In the genomic region with DNA sequence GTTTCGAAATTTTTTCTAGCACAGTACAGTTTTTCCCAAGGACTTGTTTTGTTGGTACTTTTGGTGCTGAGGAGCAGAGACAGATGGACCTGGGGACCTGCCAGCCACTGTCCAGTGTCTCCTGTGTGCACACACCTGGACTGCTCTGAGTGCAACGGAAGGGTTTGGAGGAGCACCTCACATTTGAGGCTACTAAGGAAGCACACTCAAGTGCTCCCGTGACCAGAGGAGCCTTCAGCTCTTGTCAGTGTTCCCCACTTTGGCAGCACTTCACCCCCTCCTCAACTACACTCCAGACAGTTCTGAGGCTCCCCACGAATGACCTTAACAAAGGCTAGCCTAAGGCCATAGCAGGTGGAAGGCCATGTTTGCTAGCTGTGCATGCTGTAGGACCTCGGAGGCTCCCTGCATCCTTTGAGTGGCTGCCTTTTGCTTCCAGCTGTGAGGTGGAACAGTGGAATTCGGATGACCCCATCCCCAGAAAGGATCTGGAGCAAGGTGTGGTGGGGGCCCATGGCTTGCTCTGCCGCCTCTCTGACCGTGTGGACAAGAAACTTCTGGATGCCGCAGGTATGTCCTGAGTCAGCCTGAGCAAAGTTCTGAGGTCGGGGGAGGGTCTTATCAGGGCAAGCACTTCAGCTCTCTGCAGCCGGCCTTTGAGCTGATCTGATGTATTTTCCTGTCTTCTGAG, we compare ENCODE assay signal across 9 mouse cellular contexts. TPM values are rescaled to one million over a fixed set of nuclear protein-coding genes. Genes with fewer than 3 reads are reported as not detected.
DNase-seq lines count a peak whose midpoint lies in the region; ATAC-seq and TF ChIP-seq lines count a peak whose summit lies in the region.
"Had no signal": no experiment of that assay in that cellular context is flagged by ENCODE, and none has a peak within 500 bp of the region (broad histone marks: within the 10 kb centered on the region; RNA-seq: fewer than 3 reads in every experiment).

No protein-coding gene starts in this region.

- no peaks in the 10 kb centered on the region for H3K27me3 ChIP-seq in heart, embryonic 11.5 days (ENCODE audit: control insufficient read depth, insufficient read depth, low read length)
- H3K27me3 ChIP-seq in heart, adult 2 months (ENCODE audit: control insufficient read depth, insufficient read depth, low read length) = no peaks in the 10 kb centered on the region
- H3K27me3 ChIP-seq in E14TG2a.4 (ENCODE audit: insufficient read depth, low read length) = no peaks in the 10 kb centered on the region
- no peaks in the 10 kb centered on the region for H3K27me3 ChIP-seq in forebrain, embryonic 13.5 days
- H3K27me3 ChIP-seq in limb, embryonic 13.5 days = no peaks in the 10 kb centered on the region

- H3K4me1 ChIP-seq in heart, embryonic 11.5 days (ENCODE audit: control insufficient read depth, insufficient read depth, low read length) = peaks cover 22% of the 10 kb centered on the region
- H3K4me1 ChIP-seq in heart, adult 2 months (ENCODE audit: control insufficient read depth, insufficient read depth, low read length) = peaks cover 7% of the 10 kb centered on the region
- H3K4me1 ChIP-seq in E14TG2a.4 (replicated peaks; ENCODE audit: low read depth, low read length) = peaks cover 59% of the 10 kb centered on the region
- H3K4me1 ChIP-seq in forebrain, embryonic 13.5 days = peaks cover 27% of the 10 kb centered on the region
- peaks cover 41% of the 10 kb centered on the region for H3K4me1 ChIP-seq in limb, embryonic 13.5 days

- no peaks in the 10 kb centered on the region for H3K79me2 ChIP-seq in heart, adult 2 months (replicated peaks; ENCODE audit: control insufficient read depth, insufficient read depth, low read length)

- no peak for DNase-seq in heart, adult 2 months
- DNase-seq in natural killer cell, adult 2 months (ENCODE audit: low spot score in 2 of 2) = no peak
- DNase-seq in lung, postnatal 25 days (ENCODE audit: low spot score) = no peak
- DNase-seq: spleen, adult 18-20 months had no signal

- no peak for TF ChIP-seq CTCF in heart, adult 2 months (IDR thresholded peaks at IDR 0.05)
- no peak for TF ChIP-seq CTCF in E14TG2a.4 (conservative IDR thresholded peaks at IDR 0.05; ENCODE audit: low read length)

- no peak for TF ChIP-seq POLR2A in heart, adult 2 months (IDR thresholded peaks at IDR 0.05; ENCODE audit: insufficient read depth, low read depth, low read length)

- peaks cover 6% of the 10 kb centered on the region; the same call in 1 of the 2 replicates for H3K36me3 ChIP-seq in heart, embryonic 11.5 days (ENCODE audit: control insufficient read depth, insufficient read depth, low read length)
- no peaks in the 10 kb centered on the region for H3K36me3 ChIP-seq in heart, adult 2 months (ENCODE audit: control insufficient read depth, insufficient read depth, low read length)
- H3K36me3 ChIP-seq in E14TG2a.4 (ENCODE audit: insufficient read depth, low read length) = peaks cover 51% of the 10 kb centered on the region
- peaks cover 13% of the 10 kb centered on the region; the same call in 1 of the 2 replicates for H3K36me3 ChIP-seq in forebrain, embryonic 13.5 days (ENCODE audit: poor library complexity, severe bottlenecking)
- peaks cover 40% of the 10 kb centered on the region for H3K36me3 ChIP-seq in limb, embryonic 13.5 days

- H3K27ac ChIP-seq in heart, embryonic 11.5 days (ENCODE audit: low read depth, low read length) = no peak overlapping the region
- H3K27ac ChIP-seq in heart, adult 2 months = no peak overlapping the region
- no peak overlapping the region for H3K27ac ChIP-seq in forebrain, embryonic 13.5 days
- H3K27ac ChIP-seq in limb, embryonic 13.5 days = no peak overlapping the region

- peak overlapping the region; percentile 46 for H3K9ac ChIP-seq in heart, embryonic 11.5 days (ENCODE audit: low read depth, low read length)
- no peak overlapping the region for H3K9ac ChIP-seq in heart, adult 2 months (ENCODE audit: low read depth, low read length)
- peak overlapping the region; percentile 76; the same call in 1 of the 2 replicates for H3K9ac ChIP-seq in forebrain, embryonic 13.5 days
- H3K9ac ChIP-seq in limb, embryonic 13.5 days = peak overlapping the region; percentile 84; the same call in 1 of the 2 replicates

- no peaks in the 10 kb centered on the region for H3K9me3 ChIP-seq in heart, embryonic 11.5 days (replicated peaks; ENCODE audit: control insufficient read depth, low read length)
- no peaks in the 10 kb centered on the region for H3K9me3 ChIP-seq in E14TG2a.4 (ENCODE audit: low read length)
- H3K9me3 ChIP-seq in forebrain, embryonic 13.5 days (replicated peaks) = no peaks in the 10 kb centered on the region
- no peaks in the 10 kb centered on the region for H3K9me3 ChIP-seq in limb, embryonic 13.5 days

- H3K4me2 ChIP-seq in heart, embryonic 11.5 days = peak overlapping the region; percentile 96
- H3K4me2 ChIP-seq in forebrain, embryonic 13.5 days = peak overlapping the region; percentile 91
- peak overlapping the region; percentile 93 for H3K4me2 ChIP-seq in limb, embryonic 13.5 days (replicated peaks)

- no peak for TF ChIP-seq EP300 in heart, adult 2 months (IDR thresholded peaks at IDR 0.05; ENCODE audit: insufficient read depth, low read depth, low read length)

- ATAC-seq in heart, embryonic 11.5 days (replicated peaks; ENCODE audit: insufficient number of reproducible peaks, low FRiP score, low TSS enrichment) = no peak
- no peak for ATAC-seq in forebrain, embryonic 13.5 days
- no peak for ATAC-seq in limb, embryonic 13.5 days (ENCODE audit: low FRiP score, low read depth)
- no peak for ATAC-seq in inflammation-experienced regulatory T-cells, adult 6 months

- 53% methylated on average over 11 of the region's 11 CpGs for WGBS in heart, embryonic 11.5 days (ENCODE audit: insufficient replicate concordance)
- WGBS in heart, adult 2 months = 76% methylated on average over 11 of the region's 11 CpGs
- WGBS in forebrain, embryonic 13.5 days = 70% methylated on average over 11 of the region's 11 CpGs
- 73% methylated on average over 11 of the region's 11 CpGs for WGBS in limb, embryonic 13.5 days

- intact Hi-C loops in heart, adult 2 months (cut with DNase I) = no loop called here

- H3K4me3 ChIP-seq in heart, embryonic 11.5 days (ENCODE audit: low read depth, low read length) = peak overlapping the region; percentile 88
- H3K4me3 ChIP-seq in heart, adult 2 months = no peak overlapping the region
- H3K4me3 ChIP-seq in E14TG2a.4 (replicated peaks; ENCODE audit: low read length) = peak overlapping the region; percentile 91
- H3K4me3 ChIP-seq in forebrain, embryonic 13.5 days = 0 out of 2 replicates have a peak overlapping the region, but pooled peaks have one; percentile 68
- peak overlapping the region; percentile 76 for H3K4me3 ChIP-seq in limb, embryonic 13.5 days

RNA-seq across cellular contexts. Expression of a gene that starts 1.4 kb away (rescaled TPM):
- polyA plus RNA-seq in heart, embryonic 11.5 days (2014; fragmentation: Nextera tagmentation; extraction: Ambion mirVana) = 84.3 and 87.9 TPM in 2 replicates
- 10 to 100 TPM; 32.2 to 38.4 TPM for total RNA-seq in heart, adult 2 months (2021)
- polyA plus RNA-seq in heart, adult 2 months (2012; rRNA removed) = 60.7 and 66.6 TPM in 2 replicates
- 22.5 and 25.6 TPM in 2 replicates for polyA plus RNA-seq in forebrain, embryonic 13.5 days (2015; fragmentation: Nextera tagmentation; extraction: Ambion mirVana)
- 58.2 TPM in 2 replicates for polyA plus RNA-seq in limb, embryonic 13.5 days (2015; fragmentation: Nextera tagmentation; extraction: Ambion mirVana)
- polyA plus RNA-seq in inflammation-experienced regulatory T-cells, adult 6 months (2017; shearing (Covaris generic)) = 10 to 100 TPM; 14.2 to 25.0 (median 24.0) TPM

RNA-seq across cellular contexts. Expression of a gene that starts 29.6 kb away (rescaled TPM):
- polyA plus RNA-seq in heart, embryonic 11.5 days (2014; fragmentation: Nextera tagmentation; extraction: Ambion mirVana) = 16.3 and 17.3 TPM in 2 replicates
- 1 to 10 TPM; 3.8 to 5.4 TPM for total RNA-seq in heart, adult 2 months (2021)
- polyA plus RNA-seq in heart, adult 2 months (2012; rRNA removed) = 5.8 and 6.6 TPM in 2 replicates
- polyA plus RNA-seq in forebrain, embryonic 13.5 days (2015; fragmentation: Nextera tagmentation; extraction: Ambion mirVana) = 41.4 and 49.4 TPM in 2 replicates
- 30.2 and 30.6 TPM in 2 replicates for polyA plus RNA-seq in limb, embryonic 13.5 days (2015; fragmentation: Nextera tagmentation; extraction: Ambion mirVana)
- 1 to 10 TPM; 7.5 to 9.2 (median 8.5) TPM for polyA plus RNA-seq in inflammation-experienced regulatory T-cells, adult 6 months (2017; shearing (Covaris generic))

RNA-seq across cellular contexts. Expression of a gene that starts 35.8 kb away (rescaled TPM):
- polyA plus RNA-seq in heart, embryonic 11.5 days (2014; fragmentation: Nextera tagmentation; extraction: Ambion mirVana) = 43.1 and 43.6 TPM in 2 replicates
- total RNA-seq in heart, adult 2 months (2021) = 10 to 100 TPM; 19.4 to 20.0 TPM
- polyA plus RNA-seq in heart, adult 2 months (2012; rRNA removed) = 12.6 and 18.2 TPM in 2 replicates
- polyA plus RNA-seq in forebrain, embryonic 13.5 days (2015; fragmentation: Nextera tagmentation; extraction: Ambion mirVana) = 37.2 and 40.5 TPM in 2 replicates
- polyA plus RNA-seq in limb, embryonic 13.5 days (2015; fragmentation: Nextera tagmentation; extraction: Ambion mirVana) = 43.9 and 44.6 TPM in 2 replicates
- 10 to 100 TPM; 39.3 to 50.3 (median 44.6) TPM for polyA plus RNA-seq in inflammation-experienced regulatory T-cells, adult 6 months (2017; shearing (Covaris generic))
